Mouse (Mus musculus) frontal cortex, adult 2 months (tissue): ENCODE results near the gene Lat. TPM values are rescaled to one million over a fixed set of nuclear protein-coding genes. Genes with fewer than 3 reads are reported as not detected.
A peak's percentile ranks its signal among the peaks of the same experiment; 100 is the strongest.
"Not testable (repeated sequence)": the region's sequence is repeated elsewhere in the genome, so short reads cannot be mapped to it uniquely, and the experiment has no call there.

Source experiments
- DNase-seq, 2 experiments: peaks; one replicate each; pipeline ENCODE4 v3.0.0; 2022; ENCODE audit warnings: low spot score in 1 of 2; ENCODE audit errors: extremely low spot score in 1 of 2
- polyA plus RNA-seq: library from polyadenylated mRNA; depleted of rRNA; stranded (reverse); fragments of >200 nt; gene quantifications from 2 replicates; pipeline ENCODE4 v1.2.3, GENCODE M21; 2012; rRNA removed

Lat gene
- polyA plus RNA-seq, 1 experiment, result 1.3 TPM

DNA sequence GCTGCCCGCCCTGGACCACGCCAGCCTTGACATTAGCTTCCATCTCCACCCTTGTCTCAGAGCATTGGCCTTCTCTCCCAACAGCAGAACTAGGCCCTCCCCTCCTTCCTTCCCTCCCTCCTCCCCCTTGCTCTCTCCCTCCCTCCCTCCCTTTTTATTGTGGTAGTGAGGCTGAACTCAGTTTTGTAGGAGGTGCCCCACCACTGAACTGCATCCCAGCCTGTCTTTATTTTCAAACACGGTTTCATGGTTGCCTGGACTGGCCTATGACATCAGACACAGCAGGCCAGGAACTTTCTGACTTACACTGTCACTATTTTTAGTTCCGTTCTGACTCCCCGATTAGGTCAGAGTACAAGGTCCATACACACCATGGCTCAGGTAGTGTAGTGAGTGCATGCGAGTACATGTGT is 29.2 kb downstream of the Lat start:
- no peak for DNase-seq

DNA sequence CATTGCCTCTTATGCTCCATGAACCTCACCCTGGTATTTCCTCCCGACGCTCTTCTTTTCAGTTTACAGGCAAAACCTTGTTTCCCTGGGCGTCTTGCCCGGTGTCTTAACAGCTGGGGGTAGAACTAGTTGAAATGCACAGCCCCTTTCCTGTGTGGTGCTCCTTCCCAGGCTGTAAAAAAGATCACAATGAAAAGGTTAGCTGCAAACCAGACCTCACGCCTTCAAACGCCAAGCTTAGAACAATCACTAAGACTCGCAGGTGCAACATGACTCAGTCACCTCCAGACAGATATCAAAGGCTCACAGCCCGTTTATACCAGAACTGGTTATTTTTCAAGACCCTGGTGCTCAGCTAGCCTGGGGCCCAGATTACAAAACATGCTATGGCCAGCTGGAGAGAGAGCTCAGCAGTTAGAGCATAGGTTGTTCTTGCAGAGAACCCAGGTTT is 29.8 kb downstream of the Lat start:
- no peak for DNase-seq

DNA sequence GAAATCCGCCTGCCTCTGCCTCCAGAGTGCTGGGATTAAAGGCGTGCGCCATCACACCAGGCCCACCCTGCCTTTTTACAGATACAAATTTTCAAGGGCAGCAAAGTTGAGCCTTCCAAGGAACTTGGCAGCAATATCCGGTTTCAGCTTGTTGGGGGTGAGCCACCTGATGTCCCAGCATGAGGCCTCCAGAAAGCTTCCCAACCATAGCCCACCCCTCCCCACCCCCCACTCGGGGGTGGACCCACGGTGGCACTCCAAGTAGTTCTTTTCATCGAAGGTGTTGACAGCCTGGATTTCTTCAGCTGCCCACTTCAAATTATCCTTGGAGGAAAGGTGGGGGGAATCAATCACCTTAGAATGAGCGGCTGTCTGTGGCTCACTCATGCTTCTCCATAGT is 30.5 kb downstream of the Lat start:
- DNase-seq, result no peak

DNA sequence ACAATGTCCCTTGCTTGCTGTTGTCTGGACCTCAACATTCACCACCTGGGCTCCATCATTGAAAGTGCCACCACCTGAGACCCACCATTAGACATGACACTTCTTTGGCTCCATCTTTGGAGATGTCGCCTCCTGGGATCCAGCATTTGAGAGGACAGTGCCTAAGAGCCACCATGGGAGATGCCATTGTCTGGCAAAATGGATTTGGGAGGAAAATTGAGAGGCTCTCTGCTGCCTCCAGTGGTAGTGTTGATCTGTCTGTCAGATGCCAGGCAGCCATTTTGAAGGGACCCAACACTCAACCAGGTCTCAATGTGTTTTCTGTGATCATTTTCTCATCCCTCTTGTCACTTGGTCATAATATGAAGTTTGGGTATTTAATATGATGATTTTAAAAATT is 33.8 kb downstream of the Lat start:
- no peak for DNase-seq

DNA sequence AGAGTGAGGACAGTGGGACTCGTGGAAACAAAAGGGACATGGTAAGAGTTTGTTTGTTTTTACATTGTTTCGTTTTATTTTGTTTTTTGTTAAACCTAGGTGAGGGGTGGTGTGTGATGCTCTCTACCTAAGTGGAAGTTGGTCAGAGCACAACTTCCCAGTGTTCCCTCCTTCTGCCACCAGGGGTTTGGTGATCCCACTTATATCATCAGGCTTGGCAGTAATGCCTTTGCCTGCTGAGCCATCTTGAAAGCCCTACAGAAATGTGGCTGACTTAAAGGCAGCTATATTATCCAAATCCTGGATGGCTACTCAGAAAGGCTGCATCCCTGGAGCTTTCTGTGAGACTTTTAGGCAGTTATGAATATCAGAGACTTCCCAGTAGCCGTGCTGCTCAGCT is 36.7 kb downstream of the Lat start:
- DNase-seq, result no peak

DNA sequence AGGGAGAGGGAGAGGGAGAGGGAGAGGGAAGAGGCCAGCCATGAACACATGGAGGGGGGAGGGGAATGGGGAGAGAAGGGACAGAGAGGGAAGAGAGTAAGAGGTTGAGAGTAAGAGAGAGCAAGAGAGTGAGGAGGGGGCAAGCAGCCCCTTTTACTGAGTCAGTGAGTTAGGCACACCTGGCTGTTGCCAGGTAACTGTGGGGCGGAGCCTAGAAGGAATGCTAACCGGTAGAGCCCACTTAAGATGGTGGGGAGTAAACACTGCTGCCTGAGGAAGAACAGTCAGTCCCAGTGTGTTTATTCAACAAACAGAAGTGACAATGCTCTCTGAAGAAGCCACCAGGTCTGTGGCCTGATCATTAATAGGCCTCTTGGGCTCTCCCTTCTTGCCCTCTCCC is 38.7 kb downstream of the Lat start:
- DNase-seq, result no peak

DNA sequence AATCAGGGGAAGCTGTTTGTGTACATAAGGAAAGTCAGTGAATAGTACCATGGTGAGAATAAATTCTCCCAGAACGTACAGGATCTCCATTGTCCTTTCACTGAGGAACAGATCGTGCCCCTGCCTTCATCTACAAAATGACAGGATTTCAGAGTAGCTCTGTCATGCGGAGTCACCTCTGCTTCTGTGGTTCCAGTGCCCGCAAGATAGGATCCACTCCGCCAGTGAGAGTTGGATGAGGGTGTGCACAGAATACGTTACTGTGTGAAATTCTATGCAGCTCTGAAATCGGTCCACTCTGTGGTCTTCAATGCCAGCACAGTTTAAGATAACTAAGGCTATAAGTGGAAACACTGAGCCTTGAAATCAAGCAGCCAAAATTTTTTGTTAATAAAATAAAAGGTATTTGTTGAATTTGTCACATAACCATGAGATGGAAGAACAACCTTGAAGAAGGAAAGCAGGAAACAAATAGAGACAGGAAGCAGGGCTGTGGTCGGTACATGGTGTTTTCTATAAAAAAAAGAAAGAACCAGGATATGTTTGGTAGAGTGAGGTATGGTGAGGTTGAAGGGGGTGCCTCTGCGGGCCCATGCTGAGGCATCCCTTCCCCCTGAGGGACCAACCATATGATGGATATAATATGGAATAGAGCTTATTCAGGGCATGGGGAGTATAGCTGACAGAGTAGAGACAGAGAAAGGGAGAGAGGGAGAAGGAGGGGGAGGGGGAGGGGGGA is 39.3 kb downstream of the Lat start:
- DNase-seq, result no peak

DNA sequence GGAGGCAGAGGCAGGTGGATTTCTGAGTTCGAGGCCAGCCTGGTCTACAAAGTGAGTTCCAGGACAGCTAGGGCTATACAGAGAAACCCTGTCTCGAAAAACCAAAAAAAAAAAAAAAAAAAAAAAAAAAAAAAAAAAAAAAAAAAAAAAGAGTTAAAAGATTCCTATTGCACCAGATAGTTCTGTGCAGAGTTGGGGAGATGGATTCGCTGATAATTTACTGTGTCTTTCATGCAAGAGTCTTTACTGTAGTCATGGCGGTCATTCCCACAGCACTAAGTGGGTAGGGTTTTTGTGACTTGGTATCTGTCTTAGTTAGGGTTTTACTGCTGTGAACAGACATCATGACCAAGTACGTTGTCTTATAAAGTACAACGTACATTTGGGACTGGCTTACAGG is 40.5 kb downstream of the Lat start:
- not testable (repeated sequence) for DNase-seq

DNA sequence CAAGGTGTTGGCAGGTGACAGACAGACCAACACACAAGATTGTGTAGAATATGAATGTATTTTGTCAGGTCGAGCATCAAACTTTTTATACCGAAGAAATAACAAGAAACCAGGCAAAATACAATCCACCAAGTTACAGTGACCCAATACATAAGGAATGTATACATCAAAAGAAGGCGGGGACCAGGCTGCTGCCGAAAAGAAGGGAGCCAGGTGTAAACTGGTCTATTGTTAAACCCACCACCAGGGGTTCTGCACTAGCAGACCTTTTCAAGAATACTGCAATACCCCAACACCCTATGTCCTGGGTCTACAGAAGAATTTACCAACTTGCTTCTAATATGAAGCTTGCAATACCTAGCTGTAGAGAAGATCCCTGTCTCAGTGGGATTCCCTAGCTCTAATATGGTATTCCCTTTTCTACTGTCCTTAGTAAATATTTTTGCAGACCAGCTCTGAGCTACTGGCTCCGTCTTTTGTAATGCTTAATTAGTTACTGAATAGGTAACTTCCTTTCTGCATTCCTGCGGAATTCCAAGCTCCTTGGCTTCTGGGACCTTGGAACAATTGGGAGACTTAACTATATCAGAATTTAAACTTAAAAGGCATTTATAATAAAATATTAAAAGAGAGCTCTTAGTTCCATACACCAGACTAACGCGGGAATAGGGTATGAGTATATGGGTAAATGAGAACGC is 43.6 kb downstream of the Lat start:
- not testable (repeated sequence) for DNase-seq

DNA sequence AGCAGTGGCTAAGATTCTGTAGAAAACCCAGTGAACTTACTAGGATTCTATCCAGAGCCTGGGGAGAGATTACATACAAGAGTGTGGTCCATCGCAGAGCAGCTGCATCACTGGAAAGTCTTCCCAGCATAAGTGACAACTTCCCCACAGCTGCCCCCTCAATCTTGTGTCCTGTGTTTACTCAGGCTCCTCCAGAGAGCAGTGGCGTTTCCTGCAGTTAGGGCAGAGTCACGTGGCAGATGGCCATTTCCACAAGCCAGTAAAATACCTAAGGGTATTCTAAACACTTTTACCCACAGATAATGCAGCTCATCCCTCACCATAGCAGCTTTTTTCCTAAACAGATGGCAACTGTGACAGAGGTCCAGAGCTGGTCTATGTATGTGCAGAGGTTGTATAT is 44.6 kb downstream of the Lat start:
- no peak for DNase-seq

DNA sequence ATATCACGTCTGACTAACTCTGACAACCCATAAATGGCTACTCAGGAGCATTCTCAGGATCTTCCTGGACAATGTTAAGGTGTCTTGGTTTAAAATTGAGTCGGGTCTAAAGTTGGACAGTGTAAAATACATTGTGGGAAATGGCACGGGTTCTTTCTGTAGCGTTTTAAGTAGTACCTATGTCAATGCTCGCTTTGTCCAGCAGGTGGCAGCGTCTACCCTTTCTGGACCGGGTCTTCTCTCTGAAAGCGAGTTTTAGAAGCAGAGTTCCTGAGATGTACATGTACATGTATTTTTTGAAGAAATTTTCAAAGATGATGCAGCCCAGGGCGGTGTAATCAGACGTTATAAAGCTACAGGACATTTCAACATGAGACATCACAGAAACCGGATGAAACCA is 45.6 kb downstream of the Lat start:
- peak; percentile 44 to 94 for DNase-seq

DNA sequence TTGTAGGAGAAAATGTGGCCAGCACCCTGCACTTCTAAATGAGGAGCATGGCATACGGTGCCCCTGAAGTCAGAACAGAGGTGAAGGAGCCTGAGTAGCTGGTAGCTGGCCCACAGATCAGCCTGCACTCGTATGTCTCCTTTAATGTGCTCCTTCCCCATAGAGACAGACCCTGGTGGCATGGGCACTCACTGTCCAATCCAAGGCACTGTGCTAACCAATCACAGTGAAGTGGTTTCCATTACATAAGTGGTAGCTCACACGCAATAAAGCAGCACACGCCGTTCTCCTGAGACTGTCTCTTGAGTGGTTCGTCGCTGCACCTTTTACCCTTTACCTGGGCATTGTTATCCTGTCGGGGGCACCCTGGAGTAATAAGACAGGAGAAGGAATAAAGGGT is 55.1 kb downstream of the Lat start:
- DNase-seq, result no peak

Other genes starting within 250 kb of the Lat start
- 174 and 191 TPM in 2 replicates for gene Xpo6, start 169.1 kb downstream of the Lat start, polyA plus RNA-seq
- 54.4 and 56.0 TPM in 2 replicates for gene Sbk1, start 97.0 kb downstream of the Lat start, polyA plus RNA-seq
- 148 and 159 TPM in 2 replicates for gene Spns1, start 7.9 kb upstream of the Lat start, polyA plus RNA-seq
- 6.6 and 6.8 TPM in 2 replicates for gene Nfatc2ip, start 27.2 kb upstream of the Lat start, polyA plus RNA-seq
- gene Cd19, start 45.3 kb upstream of the Lat start, polyA plus RNA-seq, result 0.14 and 0.27 TPM in 2 replicates
- 22.0 and 25.4 TPM in 2 replicates for gene Rabep2, start 59.2 kb upstream of the Lat start, polyA plus RNA-seq
- 1.2 and 1.9 TPM in 2 replicates for gene Atp2a1, start 93.5 kb upstream of the Lat start, polyA plus RNA-seq
- 60.5 and 63.7 TPM in 2 replicates for gene Sh2b1, start 105.9 kb upstream of the Lat start, polyA plus RNA-seq
- 97.2 and 102 TPM in 2 replicates for gene Tufm, start 117.8 kb upstream of the Lat start, polyA plus RNA-seq
- 144 and 153 TPM in 2 replicates for gene Atxn2l, start 133.9 kb upstream of the Lat start, polyA plus RNA-seq
- gene Eif3c, start 196.8 kb upstream of the Lat start, polyA plus RNA-seq, result 107 and 114 TPM in 2 replicates
- gene Apobr, start 215.4 kb upstream of the Lat start, polyA plus RNA-seq, result 0.74 and 0.82 TPM in 2 replicates
- gene Cln3, start 216.2 kb upstream of the Lat start, polyA plus RNA-seq, result 45.1 and 46.3 TPM in 2 replicates
- 0.13 TPM in 1 of 2 replicates, not detected in the other for gene Il27, start 225.4 kb upstream of the Lat start, polyA plus RNA-seq